14 mouse cellular contexts compared by ENCODE assay signal in the genomic region with DNA sequence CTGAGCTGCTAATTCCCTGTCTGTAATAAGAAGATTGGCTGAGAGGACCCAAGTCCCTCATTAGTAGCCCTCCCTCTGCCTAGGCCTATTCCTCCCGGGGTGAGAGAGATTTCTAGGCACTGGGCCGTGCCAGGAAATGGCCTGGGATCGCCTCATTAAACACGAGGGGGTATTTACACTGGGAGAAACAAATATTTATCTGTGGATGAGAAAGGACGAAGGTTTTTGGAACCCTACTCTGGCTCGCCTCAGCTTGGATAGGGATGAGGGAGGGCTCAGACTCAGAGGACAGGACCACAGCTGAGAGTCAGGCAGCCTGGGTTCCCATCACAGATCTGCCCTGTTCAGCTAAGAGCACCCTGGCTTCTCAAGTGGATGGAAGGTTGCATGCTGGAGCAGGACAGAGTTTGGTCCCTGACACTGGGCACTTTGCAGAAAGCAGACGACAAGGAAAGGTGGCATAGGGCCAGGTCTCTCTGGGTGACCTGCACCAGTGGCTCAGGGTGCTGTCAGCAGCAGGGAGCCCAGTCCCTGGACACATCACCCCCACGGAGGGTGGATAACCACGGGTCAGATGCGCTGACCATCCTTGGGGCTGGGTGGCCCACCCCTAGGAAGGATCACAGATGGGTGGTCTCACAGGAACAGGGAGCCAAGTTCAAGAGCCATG.
DNase-seq lines count a peak whose midpoint lies in the region; ATAC-seq and TF ChIP-seq lines count a peak whose summit lies in the region.
"Had no signal": no experiment of that assay in that cellular context is flagged by ENCODE, and none has a peak within 500 bp of the region (broad histone marks: within the 10 kb centered on the region; RNA-seq: fewer than 3 reads in every experiment).

No protein-coding gene starts in this region.

- TF ChIP-seq CTCF in lung, embryonic 14.5 days (IDR thresholded peaks at IDR 0.05; ENCODE audit: low read depth), result no peak

- H3K27me3 ChIP-seq in lung, embryonic 14.5 days (ENCODE audit: insufficient read depth, low read length), result no peaks in the 10 kb centered on the region
- H3K27me3 ChIP-seq in stomach, embryonic 16.5 days (ENCODE audit: control insufficient read depth, insufficient read depth, low read length), result no peaks in the 10 kb centered on the region
- no peaks in the 10 kb centered on the region for H3K27me3 ChIP-seq in forebrain, embryonic 13.5 days
- H3K27me3 ChIP-seq: limb, embryonic 15.5 days; midbrain, embryonic 13.5 days had no signal

- WGBS in lung, embryonic 14.5 days, result 30% methylated on average over 10 of the region's 10 CpGs
- 35% methylated on average over 10 of the region's 10 CpGs for WGBS in stomach, embryonic 16.5 days
- 67% methylated on average over 10 of the region's 10 CpGs for WGBS in forebrain, embryonic 13.5 days

- no peak overlapping the region for H3K9ac ChIP-seq in lung, embryonic 14.5 days
- no peak overlapping the region for H3K9ac ChIP-seq in stomach, embryonic 16.5 days (ENCODE audit: low read length)
- no peak overlapping the region for H3K9ac ChIP-seq in forebrain, embryonic 13.5 days
- H3K9ac ChIP-seq: heart, embryonic 15.5 days; limb, embryonic 15.5 days; midbrain, embryonic 13.5 days had no signal

- intact Hi-C loops in heart, postnatal 25 days (cut with DNase I), result loop anchor here (5.0 kb wide), 1 partner anchor 89 kb away; no protein-coding TSS in a partner anchor

- no peak overlapping the region for H3K4me3 ChIP-seq in lung, embryonic 14.5 days (ENCODE audit: low read depth, low read length)
- H3K4me3 ChIP-seq in stomach, embryonic 16.5 days (replicated peaks; ENCODE audit: low read length), result no peak overlapping the region
- H3K4me3 ChIP-seq in forebrain, embryonic 13.5 days, result no peak overlapping the region
- H3K4me3 ChIP-seq: gastrocnemius, adult 2 months; heart, embryonic 15.5 days; limb, embryonic 15.5 days; midbrain, embryonic 13.5 days had no signal

- no peaks in the 10 kb centered on the region for H3K9me3 ChIP-seq in lung, embryonic 14.5 days (ENCODE audit: low read depth, low read length)
- no peaks in the 10 kb centered on the region for H3K9me3 ChIP-seq in stomach, embryonic 16.5 days (replicated peaks; ENCODE audit: control insufficient read depth, low read length)
- H3K9me3 ChIP-seq in forebrain, embryonic 13.5 days (replicated peaks), result no peaks in the 10 kb centered on the region
- H3K9me3 ChIP-seq: heart, embryonic 15.5 days; limb, embryonic 15.5 days; midbrain, embryonic 13.5 days had no signal

- peak; percentile 13 to 22 for DNase-seq in heart, adult 18-20 months
- no peak for DNase-seq in heart, postnatal 25 days (ENCODE audit: low spot score)
- DNase-seq in testis, postnatal 10 days (ENCODE audit: low spot score), result peak; percentile 64
- DNase-seq in testis, postnatal 14 days (ENCODE audit: low spot score), result no peak
- DNase-seq in lung, embryonic 14.5 days, result peak; percentile 73
- no peak for DNase-seq in right cerebral cortex, adult 18-20 months
- DNase-seq: gastrocnemius, adult 2 months; layer of hippocampus, adult 9-11 months; thymus, postnatal 36 days had no signal

- H3K4me1 ChIP-seq in lung, embryonic 14.5 days (ENCODE audit: insufficient read depth), result peaks cover 11% of the 10 kb centered on the region; the same call in 1 of the 2 replicates
- H3K4me1 ChIP-seq in stomach, embryonic 16.5 days (ENCODE audit: control insufficient read depth, insufficient read depth, low read length), result peaks cover 24% of the 10 kb centered on the region
- H3K4me1 ChIP-seq in forebrain, embryonic 13.5 days, result no peaks in the 10 kb centered on the region

- H3K27ac ChIP-seq in lung, embryonic 14.5 days (ENCODE audit: low read depth), result no peak overlapping the region; the same call in 1 of the 2 replicates
- H3K27ac ChIP-seq in stomach, embryonic 16.5 days (ENCODE audit: low read length), result peak overlapping the region; percentile 43
- H3K27ac ChIP-seq in forebrain, embryonic 13.5 days, result no peak overlapping the region
- H3K27ac ChIP-seq: gastrocnemius, adult 2 months; heart, embryonic 15.5 days; midbrain, embryonic 13.5 days had no signal

- no peaks in the 10 kb centered on the region for H3K36me3 ChIP-seq in lung, embryonic 14.5 days (ENCODE audit: insufficient read depth)
- no peaks in the 10 kb centered on the region for H3K36me3 ChIP-seq in stomach, embryonic 16.5 days (ENCODE audit: control insufficient read depth, insufficient read depth, low read length)
- no peaks in the 10 kb centered on the region for H3K36me3 ChIP-seq in forebrain, embryonic 13.5 days (ENCODE audit: poor library complexity, severe bottlenecking)
- H3K36me3 ChIP-seq: heart, embryonic 15.5 days; limb, embryonic 15.5 days; midbrain, embryonic 13.5 days had no signal

- H3K4me2 ChIP-seq in lung, embryonic 14.5 days, result no peak overlapping the region
- no peak overlapping the region for H3K4me2 ChIP-seq in stomach, embryonic 16.5 days (ENCODE audit: low read depth, low read length)
- no peak overlapping the region for H3K4me2 ChIP-seq in forebrain, embryonic 13.5 days
- H3K4me2 ChIP-seq: heart, embryonic 15.5 days; limb, embryonic 15.5 days; midbrain, embryonic 13.5 days had no signal

- ATAC-seq in lung, embryonic 14.5 days (ENCODE audit: insufficient read depth), result peak; percentile 43
- peak; percentile 33; the same call in 1 of the 2 replicates for ATAC-seq in stomach, embryonic 16.5 days (ENCODE audit: insufficient read depth, low FRiP score)
- ATAC-seq in forebrain, embryonic 13.5 days, result no peak
- ATAC-seq: midbrain, embryonic 13.5 days had no signal

Comparison
In these comparisons a context has a peak if more than half of its experiments do, and no peak if none do; other contexts are left out.
1. DNase-seq: peak in heart, adult 18-20 months (2 of 2), testis, postnatal 10 days (single experiment) and lung, embryonic 14.5 days (single experiment); none in heart, postnatal 25 days (single experiment), testis, postnatal 14 days (single experiment) and right cerebral cortex, adult 18-20 months (single experiment).